Mouse (Mus musculus): Measurements from ENCODE around the gene Trmt1.

Gene Trmt1

DNA sequence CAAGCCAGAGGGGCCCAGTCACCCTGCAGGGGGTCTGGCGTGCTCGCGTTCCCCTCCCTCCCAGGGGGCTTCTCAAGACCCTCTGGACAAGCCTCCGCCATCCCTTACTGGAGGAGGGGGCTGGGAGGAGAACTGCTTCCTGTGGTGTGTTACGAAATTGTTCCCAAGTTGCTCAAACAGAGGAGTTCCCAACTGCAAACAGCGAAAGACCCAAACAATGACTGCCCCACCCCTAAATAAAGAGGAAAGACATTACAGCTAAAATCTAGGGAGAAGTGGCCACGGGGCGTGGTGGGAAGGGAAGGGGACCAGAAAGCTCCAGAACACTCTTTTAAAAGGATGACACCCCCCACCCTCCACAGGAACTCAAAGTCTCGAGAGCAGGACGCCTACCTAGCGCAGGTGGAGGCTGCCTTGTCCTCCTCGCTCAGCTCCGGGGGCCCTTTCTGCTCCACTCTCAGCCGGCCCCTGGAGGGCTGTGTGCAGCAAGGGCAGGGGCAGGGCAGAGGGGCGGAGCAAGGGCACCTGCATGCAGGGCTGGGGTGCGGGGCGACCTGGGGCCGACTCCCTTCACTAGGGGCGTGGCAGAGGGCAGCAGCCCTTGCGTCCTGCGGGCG lies 21.3 kb downstream of the Trmt1 start:
- DNase-seq (ENCODE audit: inconsistent age in 2 of 2, low spot score in 1 of 2): peak in 1 of 2 experiments; percentile 74

DNA sequence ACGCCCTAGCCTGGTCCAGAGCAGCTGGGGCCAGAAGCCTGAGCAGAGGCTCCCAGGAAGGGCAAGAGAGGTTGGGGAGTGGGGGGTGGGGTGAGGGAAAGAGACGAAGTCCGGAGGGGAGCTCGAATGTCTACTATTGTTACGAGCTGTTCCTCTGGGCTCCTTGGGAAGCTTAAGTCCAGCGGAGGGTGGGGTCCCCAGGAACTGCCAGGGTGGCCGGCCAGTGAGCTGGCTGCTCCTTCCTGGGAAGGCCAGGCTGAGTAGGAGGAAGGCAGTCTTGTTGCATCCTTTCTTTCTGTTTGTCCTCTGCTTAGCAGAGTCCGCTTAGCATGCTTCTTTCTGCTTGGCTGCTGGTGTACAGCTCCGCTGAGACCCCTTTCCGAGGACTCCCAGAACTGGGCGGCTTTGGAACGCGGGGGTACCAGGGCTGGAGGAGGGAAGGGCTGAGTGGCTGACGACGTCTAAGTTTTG lies 22.0 kb downstream of the Trmt1 start:
- DNase-seq (ENCODE audit: inconsistent age in 2 of 2, low spot score in 1 of 2): no peak

DNA sequence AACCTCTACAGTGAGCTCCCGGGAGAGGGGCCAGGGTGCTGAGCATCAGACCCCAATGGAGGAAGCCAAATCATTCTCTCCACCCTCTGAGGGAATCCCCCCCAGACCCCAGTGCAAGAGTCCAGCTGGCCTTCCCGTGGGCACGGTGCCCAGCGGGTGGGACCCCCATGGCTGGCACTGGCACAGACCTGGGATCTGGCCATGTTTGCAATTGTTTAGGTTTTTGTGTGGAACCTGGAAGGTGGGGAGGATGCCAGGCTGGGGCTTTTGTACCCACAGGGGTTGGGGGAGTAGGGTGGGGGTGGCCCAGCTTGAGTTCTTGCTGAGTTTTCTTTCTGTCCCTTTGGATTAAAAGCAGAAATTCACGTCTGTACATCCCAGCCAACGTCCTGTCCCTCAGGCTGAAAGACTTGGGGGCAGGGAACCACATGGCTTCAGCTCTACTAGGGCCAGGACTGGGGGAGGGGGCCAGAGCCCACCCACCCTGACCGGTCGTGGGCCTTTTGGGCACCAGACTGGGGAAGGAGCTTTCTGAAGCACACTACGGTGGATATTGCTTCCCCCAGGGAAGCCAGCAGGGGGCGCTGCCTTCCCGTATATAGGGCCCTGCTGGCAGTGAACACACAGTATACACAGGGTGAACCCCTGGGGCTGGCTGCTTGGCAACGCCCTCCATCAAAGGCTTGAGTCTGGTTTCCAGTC lies 22.8 kb downstream of the Trmt1 start:
- peak; percentile 79 to 94 for DNase-seq (ENCODE audit: inconsistent age in 2 of 2, low spot score in 1 of 2)

DNA sequence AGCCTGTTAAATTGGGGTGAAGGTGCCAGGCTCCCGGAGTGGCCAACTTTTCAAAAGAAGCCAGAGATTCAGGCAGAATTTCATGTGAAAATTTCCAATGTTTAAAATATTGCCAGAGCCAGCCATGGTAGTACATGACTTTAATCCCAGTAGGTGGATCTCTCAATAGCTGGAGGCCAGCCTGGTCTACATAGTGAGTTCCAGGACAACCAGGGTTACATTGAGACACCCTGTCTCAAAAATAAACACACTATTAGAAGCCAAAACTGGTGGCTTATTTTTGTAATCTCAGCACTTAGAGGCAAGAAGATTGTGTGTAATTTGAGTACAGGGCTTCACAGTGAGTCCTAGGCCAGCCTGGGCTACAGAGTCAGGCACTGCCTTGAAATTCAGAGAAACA lies 23.8 kb downstream of the Trmt1 start:
- peak in 1 of 2 experiments; percentile 32 for DNase-seq (ENCODE audit: inconsistent age in 2 of 2, low spot score in 1 of 2)

DNA sequence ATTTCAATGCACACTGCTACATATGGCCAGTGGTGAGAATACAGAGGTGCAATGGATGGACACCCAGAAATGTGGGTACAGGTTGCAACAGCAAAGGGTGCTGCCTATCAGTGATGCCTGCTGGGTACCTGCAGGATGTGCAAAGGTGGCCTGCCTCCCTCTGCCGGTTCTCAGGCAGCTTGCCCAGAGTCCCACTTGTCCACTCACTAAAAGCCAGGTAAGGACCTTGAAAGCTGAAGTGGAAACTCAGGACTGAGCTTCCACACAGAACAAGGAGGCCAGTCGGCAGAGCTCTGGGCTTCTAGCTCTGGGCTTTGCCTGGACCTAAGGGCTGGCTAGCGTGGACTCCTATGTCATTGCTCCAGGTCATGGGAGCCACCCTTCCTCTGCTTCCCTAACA lies 25.2 kb downstream of the Trmt1 start:
- DNase-seq (ENCODE audit: inconsistent age in 2 of 2, low spot score in 1 of 2): no peak

DNA sequence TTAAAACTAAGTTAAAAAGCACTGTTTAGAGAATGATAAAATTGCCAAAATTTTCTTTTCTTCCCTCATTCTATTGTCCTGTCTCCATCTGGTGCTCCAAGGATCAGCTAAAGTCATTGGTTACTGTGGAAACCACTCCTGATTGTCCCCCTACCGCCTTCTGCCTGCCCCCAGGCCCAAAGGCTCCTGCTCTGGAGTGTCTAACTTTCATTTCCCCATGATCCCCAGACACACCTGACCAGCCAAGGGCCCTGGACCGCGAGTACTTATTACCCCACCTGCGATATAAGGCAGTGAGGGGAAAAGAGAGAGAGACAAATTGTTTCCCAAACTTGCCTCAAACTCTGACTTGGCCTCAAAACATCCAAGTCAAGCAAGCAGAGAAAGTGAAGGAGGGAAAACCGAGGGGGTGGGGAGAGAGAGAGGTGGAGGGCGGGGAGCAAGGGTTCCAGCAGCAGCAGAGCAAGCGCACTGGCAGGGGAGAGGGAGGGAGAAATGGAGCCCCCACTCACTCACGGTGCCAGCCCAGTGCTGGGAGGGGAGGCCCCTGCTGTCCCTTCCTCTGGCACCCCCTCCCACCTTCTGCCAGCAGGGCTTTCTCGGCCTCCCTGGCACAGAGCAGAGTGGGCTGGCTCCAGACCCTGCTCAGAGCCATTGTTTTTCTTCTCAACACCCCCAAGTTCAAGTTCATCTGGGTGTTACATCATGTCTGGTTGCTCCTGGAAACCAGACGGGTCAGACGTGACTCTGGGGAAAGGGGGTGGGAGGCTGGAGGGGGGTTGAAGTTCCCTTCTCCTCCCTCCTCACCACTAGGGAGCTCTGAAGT lies 26.0 kb downstream of the Trmt1 start:
- DNase-seq (ENCODE audit: inconsistent age in 2 of 2, low spot score in 1 of 2): peak in 1 of 2 experiments; percentile 42

DNA sequence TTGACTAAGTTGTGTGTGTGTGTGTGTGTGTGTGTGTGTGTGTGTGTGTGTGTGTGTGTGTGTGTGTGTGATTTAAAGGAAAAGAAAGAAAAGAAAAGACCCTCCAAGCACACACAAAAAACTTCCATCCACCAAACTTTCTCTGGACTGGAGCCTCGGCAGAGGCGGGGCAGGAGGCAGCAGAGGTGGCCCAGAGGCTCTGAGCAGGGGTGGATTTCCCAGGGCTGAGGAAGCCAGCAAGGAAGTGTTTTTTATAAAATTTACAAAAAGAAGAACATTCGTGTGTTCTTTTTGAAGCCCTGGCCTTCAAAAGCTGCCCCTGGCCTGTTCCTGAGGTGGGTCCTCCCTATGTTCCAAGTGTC lies 26.6 kb downstream of the Trmt1 start:
- no peak for DNase-seq (ENCODE audit: inconsistent age in 2 of 2, low spot score in 1 of 2)

DNA sequence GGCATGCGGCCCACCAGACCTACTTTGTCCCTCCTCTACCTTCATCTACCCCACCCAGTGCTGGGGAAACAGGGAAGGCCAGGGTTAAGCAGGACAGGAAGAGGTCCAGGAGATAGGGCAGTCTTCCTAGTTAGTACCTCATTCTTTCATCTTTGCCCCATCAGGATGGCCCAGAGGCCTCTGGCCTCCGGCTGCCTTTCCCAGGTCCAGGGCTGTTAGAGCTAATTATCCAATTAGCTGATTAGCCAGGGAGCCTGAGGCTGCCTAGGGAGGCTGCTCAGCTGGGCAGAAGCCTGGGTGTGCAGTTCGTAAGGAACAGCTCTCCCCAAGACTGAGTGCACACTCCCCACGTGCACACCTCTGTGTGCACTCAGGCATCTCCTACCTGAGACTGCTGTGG lies 27.3 kb downstream of the Trmt1 start:
- DNase-seq (ENCODE audit: inconsistent age in 2 of 2, low spot score in 1 of 2): no peak

DNA sequence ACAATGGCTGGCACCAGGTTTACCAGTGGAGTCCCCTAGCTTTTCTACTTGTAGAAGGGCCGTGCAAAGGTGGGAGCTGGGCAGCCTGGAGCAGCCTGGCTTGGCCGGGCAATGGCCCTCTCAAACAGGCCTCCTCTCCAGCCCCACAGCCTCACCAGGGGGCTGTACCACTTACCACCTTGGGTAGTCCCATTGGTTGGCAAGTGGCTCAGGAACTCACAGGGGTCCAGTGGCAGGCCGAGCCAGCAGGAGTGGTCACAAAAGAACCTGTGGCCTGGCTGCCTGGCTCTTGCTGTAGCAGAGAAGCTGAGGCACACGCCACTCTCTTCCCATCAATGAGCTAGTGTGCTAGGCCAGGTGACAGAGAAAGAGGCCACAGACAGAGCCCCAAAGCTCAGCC lies 28.1 kb downstream of the Trmt1 start:
- DNase-seq (ENCODE audit: inconsistent age in 2 of 2, low spot score in 1 of 2): no peak

DNA sequence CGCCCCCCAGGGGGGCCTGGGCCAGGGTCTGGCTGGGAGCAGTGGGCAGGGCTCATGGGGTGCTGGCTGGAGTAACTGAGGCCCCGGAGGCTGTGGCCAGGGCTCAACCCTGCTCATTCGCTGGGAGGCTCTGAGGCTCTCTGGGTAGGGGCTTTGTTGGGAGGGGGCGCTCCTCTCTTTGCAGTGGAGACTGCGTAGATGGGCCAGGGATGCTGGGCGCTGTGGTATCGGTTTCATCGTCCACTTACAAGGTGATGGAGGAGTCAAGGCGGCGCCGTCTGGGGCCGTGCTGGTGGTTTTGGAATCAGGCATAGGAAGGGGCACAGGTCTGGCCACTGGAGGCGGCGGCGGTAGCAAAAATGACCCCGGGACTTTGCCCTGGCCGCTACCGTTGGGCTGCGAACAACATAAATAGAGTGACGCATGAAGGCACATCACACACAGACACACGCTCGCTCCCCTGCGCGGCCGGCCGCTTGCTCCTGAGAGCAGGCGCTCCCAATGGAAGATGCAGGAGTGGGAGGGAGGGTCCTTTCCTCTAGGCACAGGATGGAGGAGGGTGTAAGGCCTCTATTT lies 29.9 kb downstream of the Trmt1 start:
- DNase-seq (ENCODE audit: inconsistent age in 2 of 2, low spot score in 1 of 2): no peak

DNA sequence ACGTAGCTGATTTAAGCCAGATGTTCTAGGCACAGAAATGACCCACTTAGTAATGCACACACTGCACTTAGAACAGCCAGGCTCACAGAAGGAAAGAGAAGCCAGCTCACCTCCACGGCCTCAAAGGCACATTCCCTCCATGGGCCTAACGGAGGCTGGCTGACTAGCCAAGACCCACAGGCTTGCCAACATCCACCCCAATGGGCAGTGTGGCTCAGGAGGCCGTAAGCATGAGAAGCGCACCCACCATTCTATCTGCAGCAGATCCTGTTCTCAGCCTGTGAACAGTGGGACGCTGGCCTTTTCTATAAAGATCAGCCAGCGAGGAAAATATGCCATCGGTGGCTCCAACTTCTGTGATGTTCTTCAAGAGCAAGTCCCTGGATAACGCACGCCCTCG lies 30.7 kb downstream of the Trmt1 start:
- no peak for DNase-seq (ENCODE audit: inconsistent age in 2 of 2, low spot score in 1 of 2)

DNA sequence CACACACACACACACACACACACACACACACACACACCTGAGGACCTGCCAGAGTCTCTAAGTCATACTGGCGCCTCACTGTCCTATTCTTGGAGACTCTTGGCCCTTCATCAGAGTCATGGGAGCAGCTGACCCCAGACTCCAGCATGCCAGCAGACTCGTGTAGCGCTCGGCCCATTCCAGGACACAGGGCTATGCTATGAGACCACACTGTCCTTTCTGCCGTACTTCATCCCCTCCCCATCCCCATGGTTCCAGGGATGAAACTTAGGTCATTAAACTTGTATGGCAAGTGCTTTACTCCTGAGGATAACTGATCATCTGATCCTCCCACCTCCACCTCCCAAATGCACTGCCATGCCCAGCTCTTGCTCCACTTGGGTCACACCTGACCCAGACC lies 32.4 kb downstream of the Trmt1 start:
- DNase-seq (ENCODE audit: inconsistent age in 2 of 2, low spot score in 1 of 2): no peak

DNA sequence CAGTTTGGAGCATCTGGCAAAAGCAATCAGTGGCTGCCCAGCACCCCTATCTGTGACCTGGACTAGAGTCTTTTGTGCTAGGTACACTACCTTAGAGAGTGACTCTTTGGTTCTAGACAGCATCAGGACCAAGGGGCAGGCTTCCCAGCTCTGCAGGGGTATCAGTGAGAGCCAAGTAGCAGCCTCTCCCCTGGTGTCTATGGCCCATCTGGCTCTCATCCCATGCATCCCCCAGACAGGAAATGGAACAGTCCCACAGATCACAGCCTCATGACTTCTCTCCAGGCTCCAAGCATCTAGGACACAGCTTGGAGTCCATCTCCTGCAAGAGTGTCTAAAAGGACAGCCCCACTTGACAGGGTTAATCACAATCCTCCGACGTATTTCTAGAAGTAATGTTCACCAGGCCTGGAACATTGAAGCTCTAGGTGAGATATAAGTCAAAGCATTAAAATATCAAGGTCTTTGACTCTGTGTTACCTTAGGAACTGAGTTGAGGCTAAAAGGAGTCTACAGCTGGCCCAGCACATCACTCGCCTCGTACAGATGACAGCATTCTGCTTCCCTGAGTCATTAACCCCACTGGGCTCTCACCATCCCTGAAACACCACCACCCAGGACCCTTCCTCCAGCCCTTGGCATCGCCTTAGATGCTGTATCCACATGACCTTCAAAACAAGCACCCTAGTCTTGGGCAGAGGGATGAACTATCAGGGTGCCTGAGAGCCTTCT lies 33.0 kb downstream of the Trmt1 start:
- no peak for DNase-seq (ENCODE audit: inconsistent age in 2 of 2, low spot score in 1 of 2)

DNA sequence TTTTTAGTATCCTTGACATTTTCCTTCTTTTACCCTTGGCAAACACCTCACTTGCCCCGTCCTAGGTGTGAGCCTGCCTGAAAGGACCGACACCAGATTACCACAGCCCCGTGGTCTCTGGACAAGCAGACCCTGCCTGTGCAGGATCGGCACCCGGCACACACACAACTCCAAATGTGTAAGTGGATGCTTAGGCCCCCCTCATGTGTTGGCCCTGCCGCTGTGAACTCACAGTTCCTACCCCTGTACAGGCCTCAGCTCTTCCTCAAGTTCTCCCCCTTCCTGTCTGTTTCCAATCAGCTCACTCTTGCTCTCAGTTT lies 36.4 kb downstream of the Trmt1 start:
- DNase-seq (ENCODE audit: inconsistent age in 2 of 2, low spot score in 1 of 2): no peak

DNA sequence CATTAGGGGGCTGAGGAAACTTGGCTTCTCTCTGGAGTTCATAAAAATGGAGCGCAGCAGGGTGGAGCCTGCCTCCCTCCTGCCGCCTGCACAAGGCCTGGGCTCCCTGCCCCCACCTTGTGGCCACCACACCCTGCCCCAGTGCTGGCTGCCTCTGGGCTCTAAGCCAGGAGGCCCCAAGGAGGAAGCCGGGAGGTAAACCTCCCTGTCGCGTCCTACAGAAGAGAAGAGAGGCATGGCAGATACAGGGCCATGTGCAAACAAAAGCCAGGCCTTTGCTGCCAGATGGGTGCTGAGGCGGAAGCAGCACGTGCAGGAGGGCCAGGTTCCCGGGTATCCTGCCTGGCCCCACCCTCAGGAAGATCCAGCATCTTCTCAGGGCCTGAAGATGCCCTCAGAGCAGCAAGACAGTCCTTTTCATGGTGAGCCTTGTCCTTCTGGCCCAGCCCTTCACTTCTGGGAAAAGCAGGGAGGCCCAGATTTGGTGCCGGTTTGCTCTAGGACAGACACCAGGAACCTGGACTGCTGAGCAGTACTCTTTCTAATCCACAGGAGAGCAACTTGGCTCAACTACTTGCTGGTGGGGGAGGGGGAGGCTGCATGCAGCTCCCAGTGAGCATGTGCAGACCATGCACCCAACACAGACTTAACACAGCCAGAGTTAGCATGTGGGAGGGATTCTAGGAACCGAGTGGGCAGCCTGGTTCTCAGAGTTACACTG lies 36.9 kb downstream of the Trmt1 start, which contains the start of gene G430095P16Rik:
Gene G430095P16Rik, plus strand, starts transcription at position 158 of the 721 bp plus-strand sequence.
- peak; percentile 60 to 72 for DNase-seq (ENCODE audit: inconsistent age in 2 of 2, low spot score in 1 of 2)

DNA sequence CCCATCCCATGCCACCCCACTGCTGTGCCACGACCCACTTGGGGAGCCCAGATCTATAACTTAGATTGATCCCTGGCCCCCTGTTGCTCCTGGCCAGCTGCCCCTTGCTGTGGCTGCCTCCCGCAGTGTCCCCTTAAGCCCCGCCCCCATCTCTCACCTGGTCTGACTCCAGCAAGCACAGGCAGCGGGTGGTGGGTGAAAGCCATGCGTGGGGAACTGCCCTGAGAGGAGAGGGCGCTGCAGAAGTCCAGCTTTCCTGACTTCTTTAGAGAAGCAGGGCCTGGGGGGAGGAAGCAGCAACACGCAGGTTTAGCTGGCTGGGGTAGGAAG lies 37.4 kb downstream of the Trmt1 start:
- DNase-seq (ENCODE audit: inconsistent age in 2 of 2, low spot score in 1 of 2): no peak

DNA sequence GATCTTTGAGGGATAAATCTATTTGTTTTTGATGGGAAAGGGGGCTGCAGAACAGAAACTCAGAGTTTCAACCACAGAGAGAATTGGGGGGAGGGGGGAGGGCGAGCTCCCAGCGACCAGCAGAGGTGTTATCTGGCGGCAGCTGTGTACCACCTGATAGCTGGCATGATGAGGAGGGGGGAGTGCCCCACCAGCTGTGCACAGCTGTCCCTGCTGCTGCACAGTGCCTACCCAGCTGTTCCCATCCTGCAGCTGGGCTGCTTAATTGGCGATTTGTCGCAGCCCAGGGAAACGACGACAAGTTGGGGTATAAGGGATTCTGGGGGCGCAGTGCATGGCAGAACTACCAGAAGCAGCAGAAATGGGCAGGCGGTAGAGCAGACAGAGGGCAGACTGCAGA lies 38.6 kb downstream of the Trmt1 start:
- DNase-seq (ENCODE audit: inconsistent age in 2 of 2, low spot score in 1 of 2): no peak

DNA sequence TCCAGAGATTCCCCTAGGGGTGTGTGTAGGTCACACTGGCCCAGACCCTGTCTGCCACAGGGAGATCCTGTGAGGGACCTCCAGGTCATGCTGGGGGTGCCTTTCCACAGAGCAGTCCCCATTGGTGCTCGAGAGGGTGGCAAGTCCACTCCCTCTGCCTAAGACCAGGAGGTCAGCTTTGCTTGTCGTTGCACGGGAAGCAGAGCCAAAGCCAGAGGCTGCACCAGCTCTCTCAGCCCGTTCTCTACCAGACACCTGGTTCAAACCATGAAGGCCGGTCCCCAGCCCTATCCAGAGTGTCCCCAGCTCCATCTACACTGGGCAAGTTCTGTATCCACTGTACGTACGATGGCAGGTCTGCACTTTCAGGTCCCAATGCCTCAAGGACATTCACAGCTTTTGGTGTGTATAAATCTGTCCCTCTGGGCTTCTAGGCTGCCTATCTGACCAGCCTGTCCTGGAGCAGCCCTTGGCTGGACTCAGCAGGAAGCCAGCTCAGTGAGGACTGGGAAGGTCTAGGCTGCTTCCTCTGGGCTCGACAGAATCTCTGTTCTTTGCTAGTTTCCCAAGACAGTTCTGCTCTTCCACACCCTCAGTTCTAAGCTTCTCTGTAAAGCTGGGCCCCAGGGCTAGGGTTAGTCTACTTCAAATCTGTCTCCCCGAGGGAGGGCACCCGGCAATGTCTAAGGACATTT lies 39.3 kb downstream of the Trmt1 start:
- DNase-seq (ENCODE audit: inconsistent age in 2 of 2, low spot score in 1 of 2): no peak

DNA sequence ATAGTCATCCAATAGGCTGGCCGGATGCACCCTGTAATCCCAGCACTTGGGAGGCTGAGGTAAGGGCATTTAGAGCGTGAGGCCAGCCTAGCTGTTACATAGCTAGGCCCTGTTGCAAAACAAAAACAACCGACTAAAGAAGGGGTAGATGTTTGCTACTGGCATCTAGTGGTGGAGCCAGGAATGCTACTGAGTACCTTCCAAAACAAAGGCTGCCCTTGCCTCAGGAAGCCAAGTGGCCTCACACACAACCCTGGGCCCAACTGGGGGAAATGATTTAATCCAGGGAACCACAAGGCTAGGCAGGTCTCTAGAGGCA lies 39.8 kb downstream of the Trmt1 start:
- DNase-seq (ENCODE audit: inconsistent age in 2 of 2, low spot score in 1 of 2): peak in 1 of 2 experiments; percentile 64

DNA sequence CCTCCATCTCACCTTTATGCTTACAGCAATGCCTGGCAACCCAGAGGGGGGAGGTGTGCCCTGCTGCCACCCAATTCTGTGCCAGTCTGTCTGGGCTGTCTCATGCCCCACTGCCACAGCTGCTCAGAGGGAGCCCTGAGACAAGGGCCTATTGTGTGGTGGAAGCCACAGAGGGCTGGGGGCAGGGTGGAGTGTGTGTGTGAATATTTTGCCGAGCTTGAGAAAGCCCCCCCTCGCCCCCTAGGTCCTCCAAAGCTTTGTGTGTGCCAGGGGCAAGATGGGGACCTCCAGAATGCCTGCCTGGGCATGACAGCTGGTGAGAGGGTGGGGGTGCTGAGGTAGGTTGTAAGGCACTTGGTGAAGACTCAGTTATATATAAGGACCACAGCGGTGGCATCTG lies 42.4 kb downstream of the Trmt1 start:
- no peak for DNase-seq (ENCODE audit: inconsistent age in 2 of 2, low spot score in 1 of 2)

Data from adrenal gland, adult (tissue).